In the genomic region with DNA sequence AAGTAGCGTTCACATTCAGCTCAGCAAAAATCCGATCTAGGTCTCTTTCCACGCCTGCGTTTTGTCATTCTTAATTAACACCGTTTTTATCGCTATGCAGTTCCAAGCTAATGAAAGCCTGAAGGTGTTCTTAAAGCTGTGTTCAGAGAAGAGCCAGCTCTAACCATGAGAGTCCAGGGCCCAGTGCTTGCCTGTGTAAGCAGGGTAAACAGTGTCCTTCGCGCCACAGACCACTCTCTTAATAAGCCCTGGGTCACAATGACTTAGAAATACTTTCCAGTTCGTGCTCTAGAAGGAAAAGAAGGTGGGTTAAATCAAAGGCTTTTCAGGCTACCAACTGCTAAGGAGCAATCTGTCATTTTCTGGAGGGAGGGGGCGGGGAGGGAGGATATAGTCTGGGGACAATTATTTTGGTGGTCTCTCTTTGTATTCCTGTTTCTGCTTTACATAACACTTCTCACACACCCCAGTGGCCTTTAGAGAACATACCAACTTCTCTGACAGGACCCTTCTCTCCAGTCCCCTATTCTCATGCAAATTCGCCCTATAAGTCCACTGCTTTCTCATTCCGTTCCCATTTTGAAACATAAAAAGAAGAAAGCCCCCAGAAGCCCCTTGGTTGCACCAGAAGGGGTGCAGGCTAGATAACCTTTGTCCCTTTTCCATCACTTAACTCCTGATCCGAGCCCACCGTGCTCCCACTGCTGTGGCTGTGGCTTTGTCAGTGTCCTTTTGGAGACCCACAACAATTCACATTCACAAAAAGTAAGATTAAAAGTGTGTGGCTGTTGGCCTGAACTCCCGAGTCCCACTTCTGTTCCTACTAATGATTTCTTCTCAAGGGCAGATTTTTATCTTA, we compare ENCODE assay signal across 11 mouse cellular contexts.
DNase-seq lines count a peak whose midpoint lies in the region; ATAC-seq and TF ChIP-seq lines count a peak whose summit lies in the region.
"Had no signal": no experiment of that assay in that cellular context is flagged by ENCODE, and none has a peak within 500 bp of the region (broad histone marks: within the 10 kb centered on the region; RNA-seq: fewer than 3 reads in every experiment).

No protein-coding gene starts in this region.

- peak overlapping the region; percentile 31 for H3K27ac ChIP-seq in heart, postnatal 0 days (ENCODE audit: low read depth)
- no peak overlapping the region for H3K27ac ChIP-seq in hindbrain, embryonic 13.5 days
- no peak overlapping the region for H3K27ac ChIP-seq in liver, embryonic 11.5 days (ENCODE audit: low read depth, low read length)

- intact Hi-C loops in heart, postnatal 14 days (cut with DNase I): no loop called here

- 0 out of 2 replicates have a peak, but pooled peaks cover 6% of the 10 kb centered on the region for H3K9me3 ChIP-seq in heart, postnatal 0 days (replicated peaks; ENCODE audit: control insufficient read depth, low read length)
- H3K9me3 ChIP-seq in hindbrain, embryonic 13.5 days: 0 out of 2 replicates have a peak, but pooled peaks cover 4% of the 10 kb centered on the region
- no peaks in the 10 kb centered on the region for H3K9me3 ChIP-seq in liver, embryonic 11.5 days (ENCODE audit: control insufficient read depth, low read length)

- no peak for TF ChIP-seq EP300 in heart, postnatal 0 days (IDR thresholded peaks at IDR 0.05; ENCODE audit: low read depth)

- 45% methylated on average over 15 of the region's 15 CpGs for WGBS in heart, postnatal 0 days
- WGBS in hindbrain, embryonic 13.5 days: 14% methylated on average over 15 of the region's 15 CpGs
- 62% methylated on average over 15 of the region's 15 CpGs for WGBS in liver, embryonic 11.5 days

- H3K4me2 ChIP-seq in heart, postnatal 0 days (ENCODE audit: low read depth, low read length): peak overlapping the region; percentile 45
- peak overlapping the region; percentile 51 for H3K4me2 ChIP-seq in hindbrain, embryonic 13.5 days
- H3K4me2 ChIP-seq in liver, embryonic 11.5 days: no peak overlapping the region

- peaks cover 6% of the 10 kb centered on the region for H3K4me1 ChIP-seq in heart, postnatal 0 days (ENCODE audit: control insufficient read depth, insufficient read depth)
- H3K4me1 ChIP-seq in hindbrain, embryonic 13.5 days (replicated peaks): peaks cover 14% of the 10 kb centered on the region
- no peaks in the 10 kb centered on the region for H3K4me1 ChIP-seq in liver, embryonic 11.5 days (replicated peaks; ENCODE audit: control insufficient read depth, insufficient read depth, low read length)

- no peaks in the 10 kb centered on the region for H3K27me3 ChIP-seq in heart, postnatal 0 days (ENCODE audit: control insufficient read depth, insufficient read depth, low read length)
- no peaks in the 10 kb centered on the region for H3K27me3 ChIP-seq in hindbrain, embryonic 13.5 days
- no peaks in the 10 kb centered on the region for H3K27me3 ChIP-seq in liver, embryonic 11.5 days (replicated peaks; ENCODE audit: control insufficient read depth, insufficient read depth, low read length)

- DNase-seq in heart, postnatal 0 days (ENCODE audit: low spot score): no peak
- no peak for DNase-seq in heart, postnatal 14 days
- DNase-seq in embryo, embryonic 11 days: peak; percentile 63
- DNase-seq in neural tube, embryonic 10.5 days (ENCODE audit: extremely low spot score, low spot score): peak; percentile 36
- DNase-seq in layer of hippocampus, postnatal 25 days (ENCODE audit: extremely low spot score in 1 of 2, low spot score in 1 of 2): no peak
- no peak for DNase-seq in cerebellum, postnatal 36 days
- no peak for DNase-seq in liver, embryonic 11.5 days (ENCODE audit: low spot score)
- DNase-seq: adrenal gland, postnatal 14 days; cerebellum, postnatal 25 days had no signal

- peak overlapping the region; percentile 8; the same call in 1 of the 2 replicates for H3K4me3 ChIP-seq in heart, postnatal 0 days (ENCODE audit: low read depth, low read length)
- H3K4me3 ChIP-seq in hindbrain, embryonic 13.5 days: peak overlapping the region; percentile 32
- no peak overlapping the region for H3K4me3 ChIP-seq in liver, embryonic 11.5 days (ENCODE audit: low read depth, low read length)

- peak; percentile 52 for ATAC-seq in heart, postnatal 0 days (ENCODE audit: insufficient read depth, low read depth)
- ATAC-seq in hindbrain, embryonic 13.5 days (ENCODE audit: low FRiP score): peak; percentile 84
- no peak for ATAC-seq in liver, embryonic 11.5 days (replicated peaks; ENCODE audit: low FRiP score)
- ATAC-seq: CD4-positive, CD25-positive, alpha-beta regulatory T cell, adult 4 months had no signal

- TF ChIP-seq CTCF in heart, postnatal 0 days (IDR thresholded peaks at IDR 0.05; ENCODE audit: low read depth): no peak

- no peak overlapping the region for H3K9ac ChIP-seq in heart, postnatal 0 days (replicated peaks; ENCODE audit: low read depth, low read length)
- H3K9ac ChIP-seq in hindbrain, embryonic 13.5 days: peak overlapping the region; percentile 43
- H3K9ac ChIP-seq in liver, embryonic 11.5 days (ENCODE audit: low read depth, low read length): no peak overlapping the region

- H3K36me3 ChIP-seq in heart, postnatal 0 days (replicated peaks; ENCODE audit: control insufficient read depth, insufficient read depth, low read length): no peaks in the 10 kb centered on the region
- H3K36me3 ChIP-seq in hindbrain, embryonic 13.5 days: no peaks in the 10 kb centered on the region; the same call in 1 of the 2 replicates
- no peaks in the 10 kb centered on the region for H3K36me3 ChIP-seq in liver, embryonic 11.5 days (ENCODE audit: control insufficient read depth, insufficient read depth, low read length)

Comparison
In these comparisons a context has a peak if more than half of its experiments do, and no peak if none do; other contexts are left out.
1. DNase-seq: peak in embryo, embryonic 11 days (single experiment) and neural tube, embryonic 10.5 days (single experiment); none in heart, postnatal 0 days (single experiment), heart, postnatal 14 days (0 of 2), layer of hippocampus, postnatal 25 days (0 of 2), cerebellum, postnatal 36 days (0 of 2) and liver, embryonic 11.5 days (single experiment).